ENCODE assay signal across 24 mouse cellular contexts in the genomic region with DNA sequence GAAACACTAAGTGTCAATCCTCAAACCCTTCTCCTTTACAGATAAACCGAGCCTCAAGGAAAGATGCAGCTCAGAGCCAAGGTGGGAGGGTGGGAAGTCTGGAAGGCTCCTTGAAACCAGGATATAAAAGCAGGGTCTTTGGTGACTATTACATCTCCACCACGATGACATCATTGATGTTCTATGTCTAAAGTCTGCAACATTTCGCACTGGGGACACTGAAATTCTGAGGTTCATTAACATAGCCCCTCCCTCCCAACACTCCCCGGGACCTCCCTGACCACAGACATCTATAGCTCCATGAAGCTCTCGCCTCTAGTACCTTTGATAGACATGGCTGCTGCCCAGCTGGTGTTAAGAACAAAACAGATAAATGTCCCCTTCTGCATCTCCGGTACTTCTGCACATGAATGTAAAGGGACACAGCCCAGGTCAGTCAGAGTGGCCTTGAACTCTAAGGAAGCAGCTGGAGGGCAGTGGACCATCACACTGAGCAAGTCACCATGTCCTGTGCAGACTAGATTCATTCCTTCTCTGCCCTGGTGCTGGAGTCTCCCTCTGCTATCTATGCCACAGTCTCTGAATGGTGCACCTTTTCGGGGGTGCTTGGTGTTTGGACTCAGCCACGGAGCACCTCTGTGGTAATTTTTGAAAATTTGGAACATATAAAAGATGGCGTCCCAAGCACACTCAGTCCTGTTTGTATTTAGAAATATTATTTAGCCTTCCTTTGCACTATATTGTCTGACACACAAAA. TPM values are rescaled to one million over a fixed set of nuclear protein-coding genes. Genes with fewer than 3 reads are reported as not detected.
DNase-seq lines count a peak whose midpoint lies in the region; ATAC-seq lines count a peak whose summit lies in the region.
"Had no signal": no experiment of that assay in that cellular context is flagged by ENCODE, and none has a peak within 500 bp of the region (broad histone marks: within the 10 kb centered on the region; RNA-seq: fewer than 3 reads in every experiment).

No protein-coding gene starts in this region.

- no peaks in the 10 kb centered on the region for H3K9me3 ChIP-seq in heart, embryonic 12.5 days (replicated peaks)
- no peaks in the 10 kb centered on the region for H3K9me3 ChIP-seq in heart, embryonic 11.5 days (replicated peaks; ENCODE audit: control insufficient read depth, low read length)
- no peaks in the 10 kb centered on the region for H3K9me3 ChIP-seq in lung, embryonic 15.5 days
- H3K9me3 ChIP-seq in embryonic facial prominence, embryonic 10.5 days: no peaks in the 10 kb centered on the region
- H3K9me3 ChIP-seq in liver, embryonic 13.5 days (replicated peaks): no peaks in the 10 kb centered on the region
- H3K9me3 ChIP-seq: embryonic facial prominence, embryonic 15.5 days; forebrain, embryonic 12.5 days; limb, embryonic 15.5 days; midbrain, embryonic 12.5 days had no signal

- no peak overlapping the region for H3K9ac ChIP-seq in heart, embryonic 12.5 days
- no peak overlapping the region for H3K9ac ChIP-seq in heart, embryonic 11.5 days (ENCODE audit: low read depth, low read length)
- no peak overlapping the region for H3K9ac ChIP-seq in lung, embryonic 15.5 days
- H3K9ac ChIP-seq in liver, embryonic 13.5 days: 0 out of 2 replicates have a peak overlapping the region, but pooled peaks have one; percentile 8
- H3K9ac ChIP-seq: embryonic facial prominence, embryonic 15.5 days; forebrain, embryonic 12.5 days; limb, embryonic 15.5 days; midbrain, embryonic 12.5 days had no signal

- DNase-seq in lung, postnatal 4 days: no peak
- DNase-seq in embryonic facial prominence, embryonic 10.5 days (ENCODE audit: low spot score): no peak
- DNase-seq in liver, embryonic 13.5 days: no peak
- no peak for DNase-seq in thymus, postnatal 4 days
- DNase-seq in cerebellum, postnatal 25 days: no peak
- DNase-seq: adrenal gland, postnatal 36 days; cerebellum, adult 8-10 months; gastrocnemius, postnatal 25 days; kidney, adult 2 months; lung, postnatal 10 days; thymus, adult 18-20 months had no signal

- peak overlapping the region; percentile 28; the same call in 1 of the 2 replicates for H3K27ac ChIP-seq in heart, embryonic 12.5 days (ENCODE audit: poor library complexity, severe bottlenecking)
- H3K27ac ChIP-seq in heart, embryonic 11.5 days (ENCODE audit: low read depth, low read length): no peak overlapping the region
- peak overlapping the region; percentile 47 for H3K27ac ChIP-seq in lung, embryonic 15.5 days
- H3K27ac ChIP-seq in embryonic facial prominence, embryonic 10.5 days (replicated peaks): peak overlapping the region; percentile 37; the same call in 1 of the 2 replicates
- 0 out of 2 replicates have a peak overlapping the region, but pooled peaks have one; percentile 31 for H3K27ac ChIP-seq in liver, embryonic 13.5 days
- H3K27ac ChIP-seq: forebrain, embryonic 12.5 days; midbrain, embryonic 12.5 days had no signal

- H3K4me1 ChIP-seq in heart, embryonic 12.5 days (replicated peaks): peaks cover 85% of the 10 kb centered on the region
- H3K4me1 ChIP-seq in heart, embryonic 11.5 days (ENCODE audit: control insufficient read depth, insufficient read depth, low read length): peaks cover 67% of the 10 kb centered on the region
- H3K4me1 ChIP-seq in lung, embryonic 15.5 days: peaks cover 38% of the 10 kb centered on the region
- H3K4me1 ChIP-seq in embryonic facial prominence, embryonic 10.5 days: peaks cover 52% of the 10 kb centered on the region
- H3K4me1 ChIP-seq in liver, embryonic 13.5 days (replicated peaks): peaks cover 100% of the 10 kb centered on the region

- peaks cover 2% of the 10 kb centered on the region; the same call in 1 of the 2 replicates for H3K36me3 ChIP-seq in heart, embryonic 12.5 days
- H3K36me3 ChIP-seq in heart, embryonic 11.5 days (ENCODE audit: control insufficient read depth, insufficient read depth, low read length): no peaks in the 10 kb centered on the region
- no peaks in the 10 kb centered on the region for H3K36me3 ChIP-seq in lung, embryonic 15.5 days
- H3K36me3 ChIP-seq in embryonic facial prominence, embryonic 10.5 days (replicated peaks): no peaks in the 10 kb centered on the region
- H3K36me3 ChIP-seq in liver, embryonic 13.5 days: 0 out of 2 replicates have a peak, but pooled peaks cover 5% of the 10 kb centered on the region
- H3K36me3 ChIP-seq: embryonic facial prominence, embryonic 15.5 days; forebrain, embryonic 12.5 days; limb, embryonic 15.5 days; midbrain, embryonic 12.5 days had no signal

- no peak overlapping the region for H3K4me2 ChIP-seq in heart, embryonic 12.5 days
- no peak overlapping the region for H3K4me2 ChIP-seq in heart, embryonic 11.5 days
- no peak overlapping the region for H3K4me2 ChIP-seq in lung, embryonic 15.5 days
- H3K4me2 ChIP-seq in liver, embryonic 13.5 days: no peak overlapping the region
- H3K4me2 ChIP-seq: embryonic facial prominence, embryonic 15.5 days; forebrain, embryonic 12.5 days; limb, embryonic 15.5 days; midbrain, embryonic 12.5 days had no signal

- H3K4me3 ChIP-seq in heart, embryonic 12.5 days: no peak overlapping the region
- no peak overlapping the region for H3K4me3 ChIP-seq in heart, embryonic 11.5 days (ENCODE audit: low read depth, low read length)
- no peak overlapping the region for H3K4me3 ChIP-seq in lung, embryonic 15.5 days
- no peak overlapping the region for H3K4me3 ChIP-seq in embryonic facial prominence, embryonic 10.5 days
- H3K4me3 ChIP-seq in liver, embryonic 13.5 days (replicated peaks): no peak overlapping the region
- H3K4me3 ChIP-seq: embryonic facial prominence, embryonic 15.5 days; forebrain, embryonic 12.5 days; limb, embryonic 15.5 days; midbrain, embryonic 12.5 days had no signal

- ATAC-seq in heart, embryonic 12.5 days (ENCODE audit: insufficient number of reproducible peaks, low FRiP score): no peak
- ATAC-seq in heart, embryonic 11.5 days (replicated peaks; ENCODE audit: insufficient number of reproducible peaks, low FRiP score, low TSS enrichment): no peak
- ATAC-seq in lung, embryonic 15.5 days (ENCODE audit: borderline replicate concordance, extremely low read depth, low FRiP score, low TSS enrichment): no peak
- ATAC-seq in liver, embryonic 13.5 days (ENCODE audit: low read depth): no peak
- ATAC-seq: activated CD4-positive, CD25-positive, alpha-beta regulatory T cell, adult 4 months; hindbrain, embryonic 16.5 days; Patski had no signal

- no peaks in the 10 kb centered on the region for H3K27me3 ChIP-seq in heart, embryonic 12.5 days (replicated peaks)
- H3K27me3 ChIP-seq in heart, embryonic 11.5 days (ENCODE audit: control insufficient read depth, insufficient read depth, low read length): no peaks in the 10 kb centered on the region
- H3K27me3 ChIP-seq in lung, embryonic 15.5 days: no peaks in the 10 kb centered on the region
- H3K27me3 ChIP-seq in embryonic facial prominence, embryonic 10.5 days (replicated peaks; ENCODE audit: low read depth, poor library complexity, severe bottlenecking): no peaks in the 10 kb centered on the region
- H3K27me3 ChIP-seq in liver, embryonic 13.5 days: no peaks in the 10 kb centered on the region
- H3K27me3 ChIP-seq: embryonic facial prominence, embryonic 15.5 days; forebrain, embryonic 12.5 days; limb, embryonic 15.5 days; midbrain, embryonic 12.5 days; Patski had no signal

- 60% methylated on average over 9 of the region's 9 CpGs for WGBS in heart, embryonic 12.5 days
- WGBS in heart, embryonic 11.5 days (ENCODE audit: insufficient replicate concordance): 68% methylated on average over 9 of the region's 9 CpGs
- 79% methylated on average over 9 of the region's 9 CpGs for WGBS in lung, embryonic 15.5 days
- 86% methylated on average over 9 of the region's 9 CpGs for WGBS in embryonic facial prominence, embryonic 10.5 days
- WGBS in liver, embryonic 13.5 days (ENCODE audit: insufficient replicate concordance): 46% methylated on average over 9 of the region's 9 CpGs

RNA-seq across cellular contexts. Expression of a gene that starts 13.9 kb away (rescaled TPM):
- 46.5 and 47.1 TPM in 2 replicates for polyA plus RNA-seq in heart, embryonic 12.5 days (2016; fragmentation: Nextera tagmentation; extraction: Ambion mirVana)
- polyA plus RNA-seq in heart, embryonic 11.5 days (2014; fragmentation: Nextera tagmentation; extraction: Ambion mirVana): 38.1 and 42.1 TPM in 2 replicates
- 19.6 and 20.8 TPM in 2 replicates for polyA plus RNA-seq in lung, embryonic 15.5 days (2015; fragmentation: Nextera tagmentation; extraction: Ambion mirVana)
- polyA plus RNA-seq in embryonic facial prominence, embryonic 10.5 days (2016; fragmentation: Nextera tagmentation; extraction: Ambion mirVana): 6.3 and 8.0 TPM in 2 replicates
- 7.8 and 9.4 TPM in 2 replicates for polyA plus RNA-seq in liver, embryonic 13.5 days (2015; fragmentation: Nextera tagmentation; extraction: Ambion mirVana)

RNA-seq across cellular contexts. Expression of a gene that starts 52.1 kb away (rescaled TPM):
- polyA plus RNA-seq in heart, embryonic 12.5 days (2016; fragmentation: Nextera tagmentation; extraction: Ambion mirVana): not detected in 2 replicates
- polyA plus RNA-seq in heart, embryonic 11.5 days (2014; fragmentation: Nextera tagmentation; extraction: Ambion mirVana): not detected in 2 replicates
- not detected in 2 replicates for polyA plus RNA-seq in lung, embryonic 15.5 days (2015; fragmentation: Nextera tagmentation; extraction: Ambion mirVana)
- polyA plus RNA-seq in embryonic facial prominence, embryonic 10.5 days (2016; fragmentation: Nextera tagmentation; extraction: Ambion mirVana): not detected in 2 replicates
- not detected in 2 replicates for polyA plus RNA-seq in liver, embryonic 13.5 days (2015; fragmentation: Nextera tagmentation; extraction: Ambion mirVana)
- polyA plus RNA-seq: activated CD4-positive, CD25-positive, alpha-beta regulatory T cell, adult 4 months; cortical plate, adult 2 months; embryonic facial prominence, embryonic 15.5 days; forebrain, embryonic 12.5 days; heart, postnatal 0 days; hindbrain, embryonic 16.5 days; kidney, adult 2 months; large intestine, adult 2 months; limb, embryonic 15.5 days; midbrain, embryonic 12.5 days; Patski had no signal
